Mouse (Mus musculus) E14TG2a.4 (cell line): ENCODE measurements around the gene Cox20.

Experiments
- H3K27me3 ChIP-seq: 2 replicates; pipeline ENCODE4 v1.6.1; 2014; ENCODE audit warnings: low read length, control low read depth; ENCODE audit not compliant: insufficient read depth
- H3K36me3 ChIP-seq: 2 replicates; pipeline ENCODE4 v1.6.1; 2014; ENCODE audit warnings: low read length, control low read depth; ENCODE audit not compliant: insufficient read depth
- H3K4me1 ChIP-seq: replicated peaks from 2 replicates; pipeline ENCODE4 v1.6.1; 2014; ENCODE audit warnings: low read depth, low read length, control low read depth
- H3K4me3 ChIP-seq: replicated peaks from 2 replicates; pipeline ENCODE4 v1.5.1; 2014; ENCODE audit warnings: mild to moderate bottlenecking, low read length
- H3K9me3 ChIP-seq: 2 replicates; pipeline ENCODE4 v1.6.1; 2014; ENCODE audit warnings: low read length, control low read depth
- CTCF ChIP-seq: conservative IDR thresholded peaks from 2 replicates; pipeline ENCODE4 v1.5.1; 2014; ENCODE audit warnings: low read length
- NANOG ChIP-seq: IDR thresholded peaks from 2 replicates; pipeline ENCODE4 v1.6.1; 2014; ENCODE audit warnings: borderline replicate concordance, low read length, mixed read lengths
- POU5F1 ChIP-seq: IDR thresholded peaks from 2 replicates; pipeline ENCODE4 v1.6.1; 2014; ENCODE audit warnings: low read length, borderline replicate concordance

The Cox20 gene

GRCm38 (mm10) chr1:178326950-178327349, 8.0 kb downstream of the Cox20 start:
- H3K4me3 ChIP-seq = no peak overlapping the region
- no peaks in the 10 kb centered on the region for H3K27me3 ChIP-seq
- H3K4me1 ChIP-seq = peaks cover 64% of the 10 kb centered on the region
- H3K9me3 ChIP-seq = no peaks in the 10 kb centered on the region
- TF ChIP-seq CTCF = no peak
- no peak for TF ChIP-seq POU5F1
- TF ChIP-seq NANOG = no peak
- peaks cover 97% of the 10 kb centered on the region for H3K36me3 ChIP-seq

- no peak for TF ChIP-seq POU5F1
- no peak for TF ChIP-seq NANOG
- TF ChIP-seq CTCF = no peak
- H3K4me3 ChIP-seq = no peak overlapping the region
- H3K27me3 ChIP-seq = no peaks in the 10 kb centered on the region
- peaks cover 97% of the 10 kb centered on the region for H3K36me3 ChIP-seq
- H3K4me1 ChIP-seq = peaks cover 67% of the 10 kb centered on the region
- H3K9me3 ChIP-seq = no peaks in the 10 kb centered on the region
Observed at GRCm38 (mm10) chr1:178329017-178329416, 10.1 kb downstream of the Cox20 start.

DNA sequence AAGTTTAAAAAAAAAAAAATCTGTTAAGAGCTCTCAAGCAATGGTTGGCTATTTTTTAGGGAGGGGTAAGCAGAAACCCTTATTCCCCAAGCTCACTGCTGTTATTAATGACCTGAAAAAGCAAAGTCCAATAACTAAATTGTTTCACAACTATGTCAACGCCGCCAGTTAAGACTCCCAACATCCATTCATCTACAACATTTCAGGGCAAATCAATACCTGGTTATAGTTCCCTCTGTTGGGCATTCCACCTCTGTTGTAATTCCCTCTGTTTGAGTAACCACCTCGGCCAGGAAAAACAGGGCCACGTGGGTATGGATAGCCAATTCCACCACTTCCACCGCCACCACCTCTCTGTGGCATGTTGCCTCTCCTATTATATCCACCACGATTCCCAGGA, 11.0 kb downstream of the Cox20 start:
- TF ChIP-seq POU5F1 (no peak), NANOG (no peak), CTCF (no peak)
- Histone ChIP-seq H3K9me3 (no peaks in the 10 kb centered on the region), H3K27me3 (no peaks in the 10 kb centered on the region), H3K4me1 (peaks cover 67% of the 10 kb centered on the region), H3K4me3 (no peak overlapping the region), H3K36me3 (peaks cover 97% of the 10 kb centered on the region)

DNA sequence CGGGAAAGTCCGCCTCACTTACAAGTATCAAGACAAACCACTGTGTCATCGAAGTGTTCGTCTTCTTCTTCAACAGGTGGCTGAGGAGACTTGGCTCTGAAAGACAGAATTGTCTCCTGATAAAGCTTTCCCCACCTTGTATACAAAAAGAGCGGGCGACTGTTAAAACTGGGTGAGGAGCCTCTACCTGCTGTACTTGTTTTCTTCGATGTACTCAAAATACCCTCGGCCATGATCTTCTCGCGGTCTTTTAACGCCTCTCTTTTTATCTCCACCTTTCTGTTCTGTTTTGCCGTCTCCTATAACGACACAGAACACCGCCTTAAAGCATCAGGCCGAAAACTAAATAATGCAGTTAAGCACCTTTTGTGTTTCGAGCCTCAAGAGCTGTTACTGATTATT, 16.9 kb downstream of the Cox20 start:
- H3K4me1 ChIP-seq = peaks cover 56% of the 10 kb centered on the region
- H3K36me3 ChIP-seq = peaks cover 53% of the 10 kb centered on the region
- TF ChIP-seq NANOG (no peak), POU5F1 (no peak), CTCF (no peak)
- no peaks in the 10 kb centered on the region for H3K27me3 ChIP-seq
- H3K9me3 ChIP-seq = no peaks in the 10 kb centered on the region
- H3K4me3 ChIP-seq = peak overlapping the region; percentile 99

- no peaks in the 10 kb centered on the region for H3K9me3 ChIP-seq
- peaks cover 48% of the 10 kb centered on the region for H3K36me3 ChIP-seq
- H3K27me3 ChIP-seq = no peaks in the 10 kb centered on the region
- TF ChIP-seq POU5F1 (no peak), CTCF (no peak), NANOG (no peak)
- peak overlapping the region; percentile 99 for H3K4me3 ChIP-seq
- peaks cover 56% of the 10 kb centered on the region for H3K4me1 ChIP-seq
Observed at GRCm38 (mm10) chr1:178336289-178336775, 17.4 kb downstream of the Cox20 start.

DNA sequence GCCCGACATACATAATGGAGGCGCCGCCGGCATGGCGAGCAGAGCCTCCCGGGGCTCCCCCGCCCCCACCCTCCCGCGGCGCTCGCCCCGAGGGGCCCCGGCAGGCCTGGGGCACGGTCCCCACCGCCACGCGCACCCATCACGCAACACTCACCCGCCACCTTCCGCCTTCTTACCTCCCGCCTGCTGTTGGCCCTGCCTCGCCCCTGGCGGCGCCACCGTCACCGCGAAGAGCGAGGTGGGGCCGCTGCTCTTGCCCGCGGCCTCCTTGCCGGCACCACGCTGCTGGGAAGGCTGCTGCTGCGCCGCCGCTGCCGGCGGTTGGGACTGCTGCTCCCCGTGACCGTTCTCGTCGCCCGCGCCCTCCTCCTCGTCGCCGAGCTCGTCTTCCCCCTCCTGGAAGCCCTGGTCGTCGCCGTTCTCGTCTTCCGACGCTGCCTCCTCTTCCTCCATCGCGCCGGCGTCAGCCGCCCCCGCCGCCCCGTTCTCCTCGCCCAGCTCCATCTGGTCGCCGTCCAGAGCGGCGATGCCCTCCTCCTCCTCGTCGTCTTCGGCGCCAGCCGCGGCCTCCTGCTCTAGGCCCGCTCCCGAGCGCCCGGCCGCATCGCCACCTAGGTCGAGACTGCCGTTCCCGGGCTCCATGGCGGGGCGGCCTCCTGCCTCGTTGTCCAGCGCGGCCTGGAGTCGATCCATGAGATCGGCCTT, 18.0 kb downstream of the Cox20 start:
- no peak for TF ChIP-seq POU5F1
- no peak for TF ChIP-seq CTCF
- no peak for TF ChIP-seq NANOG

GRCm38 (mm10) chr1:178337551-178338317, 18.8 kb downstream of the Cox20 start, which contains the start of gene Hnrnpu:
TSS of gene Hnrnpu (minus strand) at chr1:178337797.
- peak within 1 kb of the TSS; percentile 99 for H3K4me3 ChIP-seq
- no peaks in the 10 kb centered on the region for H3K9me3 ChIP-seq
- peaks cover 34% of the 10 kb centered on the region for H3K36me3 ChIP-seq
- TF ChIP-seq NANOG = no peak
- peak; percentile 90 for TF ChIP-seq POU5F1
- no peaks in the 10 kb centered on the region for H3K27me3 ChIP-seq
- peaks cover 45% of the 10 kb centered on the region for H3K4me1 ChIP-seq

More for the DNA sequence above, 18.0 kb downstream of the Cox20 start:
- Histone ChIP-seq H3K36me3 (peaks cover 42% of the 10 kb centered on the region), H3K27me3 (no peaks in the 10 kb centered on the region), H3K4me3 (peak overlapping the region; percentile 99), H3K9me3 (no peaks in the 10 kb centered on the region), H3K4me1 (peaks cover 53% of the 10 kb centered on the region)

GRCm38 (mm10) chr1:178338318-178338641, 19.4 kb downstream of the Cox20 start:
- TF ChIP-seq POU5F1 = no peak
- no peak for TF ChIP-seq CTCF
- TF ChIP-seq NANOG = no peak

More at GRCm38 (mm10) chr1:178338318-178338641, 19.4 kb downstream of the Cox20 start:
- H3K4me1 ChIP-seq = peaks cover 41% of the 10 kb centered on the region
- H3K36me3 ChIP-seq = peaks cover 28% of the 10 kb centered on the region
- H3K9me3 ChIP-seq = no peaks in the 10 kb centered on the region
- H3K27me3 ChIP-seq = no peaks in the 10 kb centered on the region
- peak overlapping the region; percentile 99 for H3K4me3 ChIP-seq
